Mouse (Mus musculus) thymus, adult 2 months (tissue): ENCODE measurements around the gene Peli2. TPM values are rescaled to one million over a fixed set of nuclear protein-coding genes. Genes with fewer than 3 reads are reported as not detected.

ENCODE experiments used
- DNase-seq: peaks from one replicate; pipeline ENCODE4 v3.0.0; 2021
- H3K27ac ChIP-seq: fragments of 200-500 bp; 2 replicates; pipeline ENCODE4 v1.5.1; 2012; ENCODE audit warnings: low read length, control low read depth; ENCODE audit not compliant: control insufficient read depth, insufficient read depth
- H3K27me3 ChIP-seq: fragments of 200-500 bp; 2 replicates; pipeline ENCODE4 v1.6.1; 2012; ENCODE audit warnings: mild to moderate bottlenecking, low read length, moderate library complexity, mixed read lengths; ENCODE audit not compliant: control insufficient read depth, insufficient read depth
- H3K36me3 ChIP-seq: fragments of 200-500 bp; 2 replicates; pipeline ENCODE4 v1.6.1; 2012; ENCODE audit warnings: mild to moderate bottlenecking, low read length, moderate library complexity; ENCODE audit not compliant: control insufficient read depth, insufficient read depth
- H3K4me1 ChIP-seq: fragments of 200-500 bp; replicated peaks from 2 replicates; pipeline ENCODE4 v1.6.1; 2012; ENCODE audit warnings: low read length; ENCODE audit not compliant: control insufficient read depth, insufficient read depth
- H3K4me3 ChIP-seq: fragments of 200-500 bp; 2 replicates; pipeline ENCODE4 v1.5.1; 2012; ENCODE audit warnings: mild to moderate bottlenecking, low read length, control low read depth, moderate library complexity; ENCODE audit not compliant: control insufficient read depth, insufficient read depth
- CTCF ChIP-seq: fragments of 200-500 bp; IDR thresholded peaks from 2 replicates; pipeline ENCODE4 v1.5.1; 2012; ENCODE audit warnings: mild to moderate bottlenecking, control low read depth, low read length, moderate library complexity, borderline replicate concordance; ENCODE audit not compliant: control insufficient read depth, poor library complexity, insufficient read depth; ENCODE audit errors: extremely low read depth
- POLR2A ChIP-seq: fragments of 200-500 bp; IDR thresholded peaks from 2 replicates; pipeline ENCODE4 v1.6.1; 2012; ENCODE audit warnings: mild to moderate bottlenecking, low read length, control low read depth, moderate library complexity; ENCODE audit not compliant: control insufficient read depth, poor library complexity, insufficient read depth; ENCODE audit errors: extremely low read depth
- WGBS: fragments of 180-500 bp; shearing (Covaris S2); methylation state at CpG from one replicate; pipeline ENCODE4 v1.1.7; 2018; 5-methylcytosine and 5-hydroxymethylcytosine counted together
- polyA plus RNA-seq: library from polyadenylated mRNA; depleted of rRNA; stranded (reverse); fragments of >200 nt; gene quantifications from 2 replicates; pipeline ENCODE4 v1.2.3, GENCODE M21; 2012

Peli2 gene
- polyA plus RNA-seq, 1 experiment: 2.8 TPM

GRCm38 (mm10) chr14:48173840-48174239 is 53.2 kb downstream of the Peli2 start:
- no peak for TF ChIP-seq POLR2A
- no peak for TF ChIP-seq CTCF
- WGBS: 86% methylated on average over 9 of the region's 9 CpGs
- no peak for DNase-seq
- Histone ChIP-seq H3K36me3 (no peaks in the 10 kb centered on the region), H3K4me1 (peaks cover 2% of the 10 kb centered on the region; the same call in 1 of the 2 replicates), H3K4me3 (no peak overlapping the region), H3K27ac (no peak overlapping the region), H3K27me3 (no peaks in the 10 kb centered on the region)

GRCm38 (mm10) chr14:48174356-48174755 is 53.7 kb downstream of the Peli2 start:
- TF ChIP-seq POLR2A: no peak
- no peak for TF ChIP-seq CTCF
- no peaks in the 10 kb centered on the region for H3K27me3 ChIP-seq
- WGBS: 95% methylated on average over 4 of the region's 4 CpGs
- no peak overlapping the region for H3K27ac ChIP-seq
- no peak overlapping the region for H3K4me3 ChIP-seq
- H3K36me3 ChIP-seq: no peaks in the 10 kb centered on the region
- DNase-seq: no peak
- H3K4me1 ChIP-seq: peaks cover 2% of the 10 kb centered on the region; the same call in 1 of the 2 replicates

- no peak overlapping the region for H3K27ac ChIP-seq
- peaks cover 2% of the 10 kb centered on the region; the same call in 1 of the 2 replicates for H3K4me1 ChIP-seq
- H3K27me3 ChIP-seq: no peaks in the 10 kb centered on the region
- TF ChIP-seq POLR2A (no peak), CTCF (no peak)
- 96% methylated on average over 8 of the region's 8 CpGs for WGBS
- no peaks in the 10 kb centered on the region for H3K36me3 ChIP-seq
- H3K4me3 ChIP-seq: no peak overlapping the region
- no peak for DNase-seq
These were observed 54.5 kb downstream of the Peli2 start for GRCm38 (mm10) chr14:48175115-48175514.

GRCm38 (mm10) chr14:48178304-48178995 is 57.8 kb downstream of the Peli2 start:
- DNase-seq: no peak
- no peak overlapping the region for H3K4me3 ChIP-seq
- TF ChIP-seq CTCF (no peak), POLR2A (no peak)

GRCm38 (mm10) chr14:48179021-48179420 is 58.4 kb downstream of the Peli2 start:
- no peak for DNase-seq
- no peak for TF ChIP-seq CTCF
- no peak for TF ChIP-seq POLR2A
- Histone ChIP-seq H3K27ac (no peak overlapping the region), H3K27me3 (no peaks in the 10 kb centered on the region), H3K4me1 (no peaks in the 10 kb centered on the region), H3K36me3 (no peaks in the 10 kb centered on the region), H3K4me3 (no peak overlapping the region)
- WGBS: 94% methylated on average over 8 of the region's 8 CpGs

More at GRCm38 (mm10) chr14:48178304-48178995, 57.8 kb downstream of the Peli2 start:
- no peaks in the 10 kb centered on the region for H3K4me1 ChIP-seq
- H3K27ac ChIP-seq: no peak overlapping the region
- no peaks in the 10 kb centered on the region for H3K36me3 ChIP-seq
- 59% methylated on average over 15 of the region's 15 CpGs for WGBS
- no peaks in the 10 kb centered on the region for H3K27me3 ChIP-seq

- Histone ChIP-seq H3K27me3 (no peaks in the 10 kb centered on the region), H3K27ac (no peak overlapping the region), H3K4me1 (no peaks in the 10 kb centered on the region), H3K4me3 (no peak overlapping the region), H3K36me3 (no peaks in the 10 kb centered on the region)
- DNase-seq: no peak
- 91% methylated on average over 6 of the region's 6 CpGs for WGBS
- TF ChIP-seq POLR2A (no peak), CTCF (no peak)
These were observed 65.7 kb downstream of the Peli2 start for GRCm38 (mm10) chr14:48186302-48186701.
